Mouse (Mus musculus): Measurements from ENCODE around the gene Vps45. TPM values are rescaled to one million over a fixed set of nuclear protein-coding genes. Genes with fewer than 3 reads are reported as not detected.
"Not testable (repeated sequence)": the region's sequence is repeated elsewhere in the genome, so short reads cannot be mapped to it uniquely, and the experiment has no call there.

The Vps45 gene
- total and polyA plus RNA-seq, 2 experiments from 2014 or later, result 10.5 to 49.4 TPM

DNA sequence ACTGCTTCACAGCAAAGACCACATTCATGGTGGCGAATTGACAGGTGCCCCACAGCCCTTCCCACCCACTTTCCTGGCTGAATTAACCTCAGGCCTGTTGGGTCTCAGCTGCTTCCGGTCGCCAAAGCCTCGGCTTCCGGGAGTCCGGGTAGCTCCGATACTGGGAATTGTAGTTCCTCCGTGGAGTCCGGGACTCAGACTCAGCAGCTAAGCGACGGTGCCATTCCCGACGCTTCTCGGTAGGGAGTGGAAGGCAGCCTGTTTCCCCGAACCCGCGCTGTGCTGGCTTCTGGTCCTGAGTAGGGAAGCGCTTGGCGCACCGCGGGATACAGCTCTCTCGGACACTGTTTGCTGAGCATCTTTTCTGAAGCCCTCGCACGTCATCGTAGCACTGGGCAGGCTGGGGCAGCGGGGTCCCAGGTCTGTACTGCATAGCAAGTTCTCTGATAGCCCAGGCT lies 490 bp downstream of the Vps45 start:
- peak; percentile 89 for DNase-seq (ENCODE audit: low spot score)
- Histone ChIP-seq H3K27ac (ENCODE audit: low read depth) (peak overlapping the region; percentile 74), H3K36me3 (replicated peaks; ENCODE audit: control insufficient read depth, insufficient read depth, low read length) (peaks cover 2% of the 10 kb centered on the region; the same call in 1 of the 2 replicates), H3K9ac (replicated peaks; ENCODE audit: low read depth, low read length) (peak overlapping the region; percentile 60), H3K4me3 (ENCODE audit: low read depth, low read length) (peak overlapping the region; percentile 72), H3K9me3 (replicated peaks; ENCODE audit: control insufficient read depth, low read length) (no peaks in the 10 kb centered on the region), H3K4me1 (ENCODE audit: control insufficient read depth, insufficient read depth) (peaks cover 10% of the 10 kb centered on the region; the same call in 1 of the 2 replicates), H3K27me3 (ENCODE audit: control insufficient read depth, insufficient read depth, low read length) (no peaks in the 10 kb centered on the region), H3K4me2 (ENCODE audit: low read depth, low read length) (peak overlapping the region; percentile 82)
- TF ChIP-seq EP300 (IDR thresholded peaks at IDR 0.05; ENCODE audit: low read depth) (no peak), CTCF (IDR thresholded peaks at IDR 0.05; ENCODE audit: low read depth) (no peak)
- under 1% methylated on average over 26 of the region's 26 CpGs for WGBS
- peak; percentile 93 for ATAC-seq (ENCODE audit: insufficient read depth, low read depth)

DNA sequence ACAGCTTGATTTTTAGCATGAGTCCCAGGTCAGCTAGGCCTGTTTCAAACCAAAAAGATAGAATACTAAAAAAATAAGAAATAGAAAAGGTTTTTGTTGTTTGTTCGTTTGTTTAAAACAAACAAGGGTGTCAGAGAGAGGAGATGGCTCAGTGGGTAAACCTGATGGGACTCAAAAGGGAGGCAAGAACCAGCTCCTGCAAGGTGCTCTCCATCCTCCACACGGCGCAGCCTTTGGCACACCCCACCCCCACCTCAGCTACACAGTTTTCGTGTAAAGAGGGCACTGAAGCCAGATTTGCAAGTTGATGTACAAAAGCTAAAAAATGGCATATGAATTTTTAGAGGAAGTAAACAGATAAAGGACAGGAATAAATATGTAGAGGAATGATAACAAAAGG lies 2.2 kb downstream of the Vps45 start:
- Histone ChIP-seq H3K27me3 (ENCODE audit: control insufficient read depth, insufficient read depth, low read length) (no peaks in the 10 kb centered on the region), H3K4me3 (ENCODE audit: low read depth, low read length) (no peak overlapping the region), H3K36me3 (replicated peaks; ENCODE audit: control insufficient read depth, insufficient read depth, low read length) (peaks cover 5% of the 10 kb centered on the region; the same call in 1 of the 2 replicates), H3K9ac (replicated peaks; ENCODE audit: low read depth, low read length) (no peak overlapping the region), H3K27ac (ENCODE audit: low read depth) (no peak overlapping the region), H3K4me2 (ENCODE audit: low read depth, low read length) (no peak overlapping the region), H3K9me3 (replicated peaks; ENCODE audit: control insufficient read depth, low read length) (no peaks in the 10 kb centered on the region), H3K4me1 (ENCODE audit: control insufficient read depth, insufficient read depth) (peaks cover 10% of the 10 kb centered on the region; the same call in 1 of the 2 replicates)
- TF ChIP-seq EP300 (IDR thresholded peaks at IDR 0.05; ENCODE audit: low read depth) (no peak), CTCF (IDR thresholded peaks at IDR 0.05; ENCODE audit: low read depth) (no peak)
- ATAC-seq (ENCODE audit: insufficient read depth, low read depth) (no peak), DNase-seq (ENCODE audit: low spot score) (no peak)
- 77% methylated on average over 4 of the region's 4 CpGs for WGBS

DNA sequence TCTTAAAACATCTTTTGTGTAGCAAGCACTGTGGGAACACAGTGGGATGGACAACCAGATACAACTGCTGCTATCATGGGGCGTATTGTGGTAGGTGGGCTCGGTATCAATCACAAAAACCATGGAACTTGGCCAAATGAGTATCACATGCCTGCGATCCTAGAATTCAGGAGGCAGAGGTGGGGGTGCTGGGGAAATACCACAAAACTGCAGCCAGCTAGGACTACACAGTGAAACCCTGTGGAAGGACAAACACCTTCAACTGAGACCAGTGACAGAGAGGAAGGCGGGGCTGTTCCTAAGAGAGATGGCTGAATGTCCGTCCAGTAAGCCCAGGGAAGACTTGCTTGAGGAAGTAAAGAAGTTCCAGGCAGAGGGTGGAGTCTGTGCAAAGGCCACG lies 3.0 kb downstream of the Vps45 start:
- no peak overlapping the region for H3K9ac ChIP-seq (replicated peaks; ENCODE audit: low read depth, low read length)
- no peak overlapping the region for H3K4me2 ChIP-seq (ENCODE audit: low read depth, low read length)
- no peak for TF ChIP-seq CTCF (IDR thresholded peaks at IDR 0.05; ENCODE audit: low read depth)
- TF ChIP-seq EP300 (IDR thresholded peaks at IDR 0.05; ENCODE audit: low read depth), result no peak
- peaks cover 10% of the 10 kb centered on the region; the same call in 1 of the 2 replicates for H3K4me1 ChIP-seq (ENCODE audit: control insufficient read depth, insufficient read depth)
- no peak overlapping the region for H3K4me3 ChIP-seq (ENCODE audit: low read depth, low read length)
- H3K9me3 ChIP-seq (replicated peaks; ENCODE audit: control insufficient read depth, low read length), result no peaks in the 10 kb centered on the region
- H3K27ac ChIP-seq (ENCODE audit: low read depth), result no peak overlapping the region
- DNase-seq (ENCODE audit: low spot score) (no peak), ATAC-seq (ENCODE audit: insufficient read depth, low read depth) (no peak)
- peaks cover 5% of the 10 kb centered on the region; the same call in 1 of the 2 replicates for H3K36me3 ChIP-seq (replicated peaks; ENCODE audit: control insufficient read depth, insufficient read depth, low read length)
- H3K27me3 ChIP-seq (ENCODE audit: control insufficient read depth, insufficient read depth, low read length), result no peaks in the 10 kb centered on the region
- WGBS, result 80% methylated on average over 6 of the region's 6 CpGs

- whole genome bisulfite sequencing, result 43% methylated on average over 2 of the region's 2 CpGs
- H3K4me1 ChIP-seq (ENCODE audit: control insufficient read depth, insufficient read depth), result peaks cover 5% of the 10 kb centered on the region; the same call in 1 of the 2 replicates
These were observed 6.4 kb downstream of the Vps45 start for GRCm38 (mm10) chr3:96051839-96052238.

GRCm38 (mm10) chr3:96051186-96051585 lies 7.1 kb downstream of the Vps45 start:
- no peak overlapping the region for H3K9ac ChIP-seq (replicated peaks; ENCODE audit: low read depth, low read length)
- ATAC-seq (ENCODE audit: insufficient read depth, low read depth) (no peak), DNase-seq (ENCODE audit: low spot score) (no peak)
- no peaks in the 10 kb centered on the region for H3K9me3 ChIP-seq (replicated peaks; ENCODE audit: control insufficient read depth, low read length)
- no peaks in the 10 kb centered on the region for H3K4me1 ChIP-seq (ENCODE audit: control insufficient read depth, insufficient read depth)
- no peaks in the 10 kb centered on the region for H3K27me3 ChIP-seq (ENCODE audit: control insufficient read depth, insufficient read depth, low read length)
- TF ChIP-seq EP300 (IDR thresholded peaks at IDR 0.05; ENCODE audit: low read depth) (no peak), CTCF (IDR thresholded peaks at IDR 0.05; ENCODE audit: low read depth) (no peak)
- peaks cover 12% of the 10 kb centered on the region for H3K36me3 ChIP-seq (replicated peaks; ENCODE audit: control insufficient read depth, insufficient read depth, low read length)
- WGBS, result 72% methylated on average over 4 of the region's 4 CpGs
- H3K4me3 ChIP-seq (ENCODE audit: low read depth, low read length), result no peak overlapping the region
- no peak overlapping the region for H3K4me2 ChIP-seq (ENCODE audit: low read depth, low read length)
- no peak overlapping the region for H3K27ac ChIP-seq (ENCODE audit: low read depth)

More at GRCm38 (mm10) chr3:96051839-96052238, 6.4 kb downstream of the Vps45 start:
- DNase-seq (ENCODE audit: low spot score), result peak; percentile 82
- Histone ChIP-seq H3K4me3 (ENCODE audit: low read depth, low read length) (no peak overlapping the region), H3K27me3 (ENCODE audit: control insufficient read depth, insufficient read depth, low read length) (no peaks in the 10 kb centered on the region), H3K9ac (replicated peaks; ENCODE audit: low read depth, low read length) (no peak overlapping the region), H3K27ac (ENCODE audit: low read depth) (no peak overlapping the region), H3K4me2 (ENCODE audit: low read depth, low read length) (no peak overlapping the region), H3K9me3 (replicated peaks; ENCODE audit: control insufficient read depth, low read length) (no peaks in the 10 kb centered on the region), H3K36me3 (replicated peaks; ENCODE audit: control insufficient read depth, insufficient read depth, low read length) (peaks cover 6% of the 10 kb centered on the region)
- TF ChIP-seq EP300 (IDR thresholded peaks at IDR 0.05; ENCODE audit: low read depth), result no peak
- TF ChIP-seq CTCF (IDR thresholded peaks at IDR 0.05; ENCODE audit: low read depth), result peak; percentile 86
- no peak; the same call in 1 of the 2 replicates for ATAC-seq (ENCODE audit: insufficient read depth, low read depth)

GRCm38 (mm10) chr3:96050779-96051178 lies 7.5 kb downstream of the Vps45 start:
- no peak overlapping the region for H3K4me3 ChIP-seq (ENCODE audit: low read depth, low read length)
- H3K36me3 ChIP-seq (replicated peaks; ENCODE audit: control insufficient read depth, insufficient read depth, low read length), result peaks cover 16% of the 10 kb centered on the region
- DNase-seq (ENCODE audit: low spot score) (no peak), ATAC-seq (ENCODE audit: insufficient read depth, low read depth) (no peak)
- no peak overlapping the region for H3K4me2 ChIP-seq (ENCODE audit: low read depth, low read length)
- TF ChIP-seq EP300 (IDR thresholded peaks at IDR 0.05; ENCODE audit: low read depth) (no peak), CTCF (IDR thresholded peaks at IDR 0.05; ENCODE audit: low read depth) (no peak)
- no peak overlapping the region for H3K27ac ChIP-seq (ENCODE audit: low read depth)
- H3K4me1 ChIP-seq (ENCODE audit: control insufficient read depth, insufficient read depth), result no peaks in the 10 kb centered on the region
- no peaks in the 10 kb centered on the region for H3K9me3 ChIP-seq (replicated peaks; ENCODE audit: control insufficient read depth, low read length)
- 85% methylated on average over 7 of the region's 7 CpGs for WGBS
- H3K9ac ChIP-seq (replicated peaks; ENCODE audit: low read depth, low read length), result no peak overlapping the region
- no peaks in the 10 kb centered on the region for H3K27me3 ChIP-seq (ENCODE audit: control insufficient read depth, insufficient read depth, low read length)

GRCm38 (mm10) chr3:96044559-96044958 lies 13.7 kb downstream of the Vps45 start:
- H3K27me3 ChIP-seq (ENCODE audit: control insufficient read depth, insufficient read depth, low read length); H3K4me2 ChIP-seq (ENCODE audit: low read depth, low read length); H3K9ac ChIP-seq (replicated peaks; ENCODE audit: low read depth, low read length); H3K4me3 ChIP-seq (ENCODE audit: low read depth, low read length); H3K4me1 ChIP-seq (ENCODE audit: control insufficient read depth, insufficient read depth); ATAC-seq (ENCODE audit: insufficient read depth, low read depth); DNase-seq (ENCODE audit: low spot score); H3K27ac ChIP-seq (ENCODE audit: low read depth); H3K9me3 ChIP-seq (replicated peaks; ENCODE audit: control insufficient read depth, low read length): not testable (repeated sequence)
- peaks cover 23% of the 10 kb centered on the region for H3K36me3 ChIP-seq (replicated peaks; ENCODE audit: control insufficient read depth, insufficient read depth, low read length)
- 95% methylated on average over 3 of the region's 3 CpGs for WGBS
